Mouse (Mus musculus) lung, postnatal 0 days (tissue): ENCODE results near the gene Catsper3. TPM values are rescaled to one million over a fixed set of nuclear protein-coding genes. Genes with fewer than 3 reads are reported as not detected.

Experiments used
- ATAC-seq: fragments of 200-750 bp; cut with Nextera tagmentation; 2 replicates; pipeline ENCODE4 v1.8.0; 2017; ENCODE audit warnings: moderate library complexity
- DNase-seq: peaks from one replicate; pipeline ENCODE4 v3.0.0-alpha.2; 2016; ENCODE audit warnings: low spot score
- H3K27ac ChIP-seq: fragments of 300-500 bp; sonication (generic); 2 replicates; pipeline ENCODE4 v1.5.1; 2014; ENCODE audit warnings: antibody characterized with exemption, mild to moderate bottlenecking, low read length, mixed read lengths
- H3K27me3 ChIP-seq: fragments of 300-500 bp; sonication (generic); replicated peaks from 2 replicates; pipeline ENCODE4 v1.6.1; 2014; ENCODE audit warnings: low read length, mixed read lengths; ENCODE audit not compliant: insufficient read depth
- H3K36me3 ChIP-seq: fragments of 300-500 bp; sonication (generic); 2 replicates; pipeline ENCODE4 v1.6.1; 2014; ENCODE audit warnings: low read length, mixed read lengths; ENCODE audit not compliant: insufficient read depth
- H3K4me1 ChIP-seq: fragments of 300-500 bp; sonication (generic); 2 replicates; pipeline ENCODE4 v1.6.1; 2014; ENCODE audit warnings: antibody characterized with exemption, low read depth, low read length, mixed read lengths; ENCODE audit not compliant: insufficient read depth
- H3K4me2 ChIP-seq: fragments of 300-500 bp; sonication (generic); replicated peaks from 2 replicates; pipeline ENCODE4 v1.6.1; 2014; ENCODE audit warnings: low read depth, mild to moderate bottlenecking, low read length, moderate library complexity, mixed read lengths
- H3K4me3 ChIP-seq: fragments of 300-500 bp; sonication (generic); 2 replicates; pipeline ENCODE4 v1.5.1; 2014; ENCODE audit warnings: low read depth, low read length
- H3K9ac ChIP-seq: fragments of 300-500 bp; sonication (generic); replicated peaks from 2 replicates; pipeline ENCODE4 v1.6.1; 2014; ENCODE audit warnings: low read depth, mild to moderate bottlenecking
- H3K9me3 ChIP-seq: fragments of 300-500 bp; sonication (generic); 2 replicates; pipeline ENCODE4 v1.6.1; 2016; ENCODE audit warnings: low read length, mixed read lengths
- CTCF ChIP-seq: IDR thresholded peaks from 2 replicates; pipeline ENCODE4 v1.5.1; 2016; ENCODE audit warnings: antibody characterized with exemption, mild to moderate bottlenecking
- EP300 ChIP-seq: IDR thresholded peaks from 2 replicates; pipeline ENCODE4 v1.6.1; 2016; ENCODE audit warnings: antibody characterized with exemption, mild to moderate bottlenecking, control low read depth
- WGBS: fragments of 180-500 bp; shearing (Covaris S2); extraction: QIAGEN DNeasy Blood & Tissue Kit; methylation state at CpG from one replicate; pipeline ENCODE4 v1.1.7; 2014; 5-methylcytosine and 5-hydroxymethylcytosine counted together
- polyA plus RNA-seq: library from polyadenylated mRNA; unstranded; fragments of >200 nt; fragmentation: Nextera tagmentation; extraction: Ambion mirVana; gene quantifications from 2 replicates; pipeline ENCODE4 v1.2.1, GENCODE M21; 2015

Gene Catsper3
- polyA plus RNA-seq, 1 experiment from 2014 or later = 0.18 TPM

DNA sequence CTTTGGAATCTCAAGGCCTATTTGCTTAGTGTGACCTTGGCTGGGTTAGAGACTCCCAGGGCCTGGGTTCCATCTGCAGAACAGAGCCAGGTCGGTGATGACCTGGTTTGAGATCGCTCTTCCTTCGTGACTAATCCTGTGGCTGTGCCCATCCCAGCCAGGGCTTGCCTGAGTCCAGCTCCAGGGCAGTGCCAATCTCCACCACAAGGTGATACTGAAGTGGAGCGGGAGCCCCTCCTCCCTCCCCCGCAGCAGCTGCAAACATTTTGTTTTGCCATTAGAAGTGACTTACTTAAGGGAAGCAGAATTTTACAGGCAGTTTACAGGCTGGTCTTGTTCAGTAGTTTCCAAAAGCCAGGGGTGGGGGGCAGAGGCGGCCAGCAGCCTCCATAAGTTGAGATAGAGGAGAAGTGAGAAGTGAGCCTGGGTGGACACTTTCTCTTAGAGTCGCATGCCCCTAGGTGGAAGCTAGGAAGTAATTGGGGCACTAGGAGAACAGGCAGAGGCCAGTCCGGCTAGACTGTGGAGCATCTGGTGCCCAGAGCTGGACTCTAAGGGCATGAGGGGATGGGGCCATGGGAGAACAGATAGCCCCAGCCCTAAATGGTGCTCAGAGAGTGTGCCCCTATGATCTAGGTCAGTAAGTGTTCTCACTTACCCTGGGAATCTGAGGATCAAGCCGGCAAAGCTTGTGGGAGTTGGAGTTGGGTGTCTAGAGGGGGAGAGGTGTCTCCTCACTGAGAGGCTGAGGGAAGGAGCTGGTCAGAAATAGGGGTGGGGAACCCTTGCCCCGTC lies 40.0 kb downstream of the Catsper3 start:
- no peak for DNase-seq
- H3K4me1 ChIP-seq = no peaks in the 10 kb centered on the region
- TF ChIP-seq CTCF (peak; percentile 37), EP300 (no peak)
- no peak for ATAC-seq
- H3K4me2 ChIP-seq = no peak overlapping the region
- no peaks in the 10 kb centered on the region for H3K36me3 ChIP-seq
- no peaks in the 10 kb centered on the region for H3K9me3 ChIP-seq
- no peak overlapping the region for H3K27ac ChIP-seq
- H3K4me3 ChIP-seq = no peak overlapping the region
- no peak overlapping the region for H3K9ac ChIP-seq
- 16% methylated on average over 10 of the region's 10 CpGs for WGBS
- H3K27me3 ChIP-seq = peaks cover 59% of the 10 kb centered on the region

DNA sequence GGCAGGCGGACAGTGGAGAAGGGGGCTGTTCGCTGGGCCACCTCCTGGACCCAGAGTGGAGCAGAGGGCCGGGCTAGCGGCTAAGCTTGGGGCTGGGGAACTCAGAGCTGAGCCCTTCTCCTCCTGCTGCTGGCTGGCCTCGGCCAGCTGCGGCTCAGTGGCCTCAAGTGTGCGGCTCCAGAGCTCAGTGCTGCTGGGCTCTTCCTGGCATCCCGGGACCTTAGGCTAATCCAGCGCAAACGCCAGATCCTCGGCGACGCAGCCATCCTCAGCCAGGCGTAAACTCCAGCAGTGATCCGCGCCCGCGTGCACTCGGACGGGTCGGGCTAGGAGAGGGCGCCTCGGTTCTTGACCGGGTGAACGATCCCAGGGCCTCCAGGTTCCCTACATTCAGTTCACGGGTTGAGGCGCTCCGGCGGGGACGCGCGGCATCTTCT lies 40.9 kb downstream of the Catsper3 start:
- H3K9me3 ChIP-seq = no peaks in the 10 kb centered on the region
- no peak overlapping the region for H3K27ac ChIP-seq
- H3K4me2 ChIP-seq = no peak overlapping the region
- no peaks in the 10 kb centered on the region for H3K36me3 ChIP-seq
- no peak for TF ChIP-seq EP300
- no peak for TF ChIP-seq CTCF
- H3K27me3 ChIP-seq = peaks cover 66% of the 10 kb centered on the region
- 4% methylated on average over 30 of the region's 32 CpGs for WGBS
- H3K9ac ChIP-seq = no peak overlapping the region
- ATAC-seq (peak; percentile 14), DNase-seq (no peak)
- no peak overlapping the region for H3K4me3 ChIP-seq
- H3K4me1 ChIP-seq = no peaks in the 10 kb centered on the region

DNA sequence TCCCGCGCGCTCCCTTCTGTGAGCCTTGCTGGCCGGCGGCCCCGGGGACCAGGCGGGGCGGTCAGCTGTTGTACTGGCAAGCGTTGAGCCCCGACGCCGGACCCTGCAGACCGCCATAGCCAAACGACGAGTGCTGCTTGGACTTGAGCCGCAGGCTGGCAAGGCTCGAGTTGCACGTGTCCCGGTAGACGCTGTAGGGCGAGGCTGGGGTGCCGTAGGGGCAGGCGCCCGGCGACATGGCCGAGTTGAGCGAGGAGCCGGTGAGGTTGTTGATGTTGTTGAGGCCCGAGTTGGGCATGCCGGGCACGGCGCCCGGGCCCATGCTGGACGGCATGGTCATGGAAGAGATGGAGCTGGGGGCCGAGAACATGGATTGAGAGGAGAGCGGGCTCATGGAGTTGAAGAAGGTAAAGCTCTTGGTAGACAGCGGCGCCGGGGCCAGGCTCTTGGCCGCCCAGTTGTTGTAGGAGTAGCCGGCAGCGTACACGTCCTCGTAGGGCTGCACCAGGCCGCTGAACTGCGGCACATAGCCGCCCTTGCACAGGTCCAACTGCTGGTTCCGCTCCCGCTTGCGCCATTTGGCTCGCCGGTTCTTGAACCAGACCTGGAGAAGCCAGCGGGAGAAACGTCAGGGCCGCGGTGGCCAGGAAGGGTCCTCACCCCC lies 41.8 kb downstream of the Catsper3 start:
- Histone ChIP-seq H3K9ac (no peak overlapping the region), H3K36me3 (no peaks in the 10 kb centered on the region), H3K27ac (no peak overlapping the region), H3K27me3 (peaks cover 75% of the 10 kb centered on the region), H3K4me2 (no peak overlapping the region), H3K4me3 (no peak overlapping the region), H3K4me1 (no peaks in the 10 kb centered on the region; the same call in 1 of the 2 replicates), H3K9me3 (no peaks in the 10 kb centered on the region)
- 2% methylated on average over 56 of the region's 56 CpGs for WGBS
- DNase-seq (no peak), ATAC-seq (no peak)
- TF ChIP-seq EP300 (no peak), CTCF (no peak)

DNA sequence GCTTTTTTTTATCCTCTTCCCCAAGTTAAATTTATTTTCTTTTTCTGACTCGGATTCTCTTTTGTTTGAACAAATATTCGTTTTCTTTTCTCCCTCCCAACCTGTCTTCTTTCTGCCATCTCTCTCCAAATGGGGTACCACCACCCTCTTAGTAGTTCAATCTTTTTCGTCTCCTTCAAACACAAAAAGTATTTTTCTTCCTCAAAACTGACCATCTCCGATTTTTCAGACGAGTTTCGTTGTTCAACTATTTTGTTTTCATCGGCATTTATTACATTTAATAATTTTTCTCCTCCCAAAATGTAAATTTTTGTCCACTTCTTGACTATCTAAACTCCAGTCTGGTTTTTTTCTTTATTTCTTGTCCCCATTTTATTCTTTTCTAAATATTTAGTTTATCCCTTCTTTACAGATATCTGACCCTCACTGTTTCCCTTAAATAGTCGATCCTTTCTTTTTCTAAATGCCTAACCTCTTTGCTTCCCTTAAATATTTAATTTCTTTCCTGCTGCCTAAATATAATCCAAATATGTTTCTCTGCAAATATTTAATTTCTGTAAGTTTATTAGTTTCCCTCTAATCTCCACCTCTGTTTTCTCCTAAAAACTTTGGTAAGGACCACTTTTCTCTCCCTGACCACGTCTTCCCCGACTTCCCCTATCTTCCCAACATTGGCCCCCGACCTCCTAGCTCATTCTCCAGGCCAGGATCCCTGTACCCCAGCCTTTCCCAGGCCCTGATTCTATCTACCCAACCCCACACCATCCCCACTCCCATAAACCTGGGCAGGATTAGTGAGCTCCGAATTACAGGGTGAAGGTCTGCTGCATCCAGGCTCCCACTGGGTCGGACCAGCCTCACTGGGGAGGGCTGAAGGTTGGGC lies 42.7 kb downstream of the Catsper3 start:
- DNase-seq (peak; percentile 36), ATAC-seq (no peak)
- WGBS = 7% methylated on average over 13 of the region's 13 CpGs
- Histone ChIP-seq H3K4me1 (no peaks in the 10 kb centered on the region; the same call in 1 of the 2 replicates), H3K27me3 (peaks cover 79% of the 10 kb centered on the region), H3K27ac (no peak overlapping the region), H3K9ac (no peak overlapping the region), H3K36me3 (no peaks in the 10 kb centered on the region), H3K9me3 (no peaks in the 10 kb centered on the region), H3K4me2 (no peak overlapping the region), H3K4me3 (no peak overlapping the region)
- TF ChIP-seq CTCF = no peak
- no peak for TF ChIP-seq EP300

DNA sequence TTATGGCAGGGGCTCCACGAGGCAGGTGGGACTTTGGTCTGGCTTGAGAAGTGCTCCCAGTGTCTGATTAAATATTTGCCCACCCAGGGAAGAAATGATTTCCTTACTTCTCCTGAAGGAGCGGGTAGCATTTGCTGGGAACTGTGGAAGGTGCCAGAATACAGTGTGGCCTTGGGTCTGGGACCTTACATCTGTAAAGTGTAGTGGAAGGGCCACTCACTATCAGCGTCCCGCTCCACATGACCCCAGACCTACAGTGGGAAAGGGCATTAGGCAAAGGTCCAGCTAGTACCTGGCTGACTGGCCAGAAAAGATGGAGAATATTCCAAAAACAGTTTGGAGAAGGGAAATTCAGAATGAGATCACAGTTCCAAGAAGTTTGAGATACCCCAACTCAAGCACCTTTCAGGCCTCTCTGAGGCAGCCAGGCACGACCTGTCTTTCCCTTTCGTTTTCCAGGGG lies 43.3 kb downstream of the Catsper3 start:
- Histone ChIP-seq H3K27me3 (peaks cover 86% of the 10 kb centered on the region), H3K36me3 (no peaks in the 10 kb centered on the region), H3K4me1 (no peaks in the 10 kb centered on the region; the same call in 1 of the 2 replicates), H3K9me3 (no peaks in the 10 kb centered on the region), H3K4me2 (peak overlapping the region; percentile 35; the same call in 1 of the 2 replicates), H3K9ac (no peak overlapping the region), H3K4me3 (peak overlapping the region; percentile 24; the same call in 1 of the 2 replicates), H3K27ac (no peak overlapping the region)
- TF ChIP-seq CTCF = no peak
- no peak for TF ChIP-seq EP300
- 4% methylated on average over 6 of the region's 6 CpGs for WGBS
- DNase-seq (no peak), ATAC-seq (no peak)
